Mouse (Mus musculus): Measurements from ENCODE around the gene Gm20388.
A peak's percentile ranks its signal among the peaks of the same experiment; 100 is the strongest.

Gene Gm20388

GRCm38 (mm10) chr8:122460524-122461472, 2550.2 kb downstream of the Gm20388 start, which contains the start of gene Snai3:
Gene Snai3 (minus strand): TSS chr8:122460733.
- DNase-seq = peak; percentile 69 to 72

GRCm38 (mm10) chr8:122461473-122462148, 2551.0 kb downstream of the Gm20388 start:
- no peak for DNase-seq

GRCm38 (mm10) chr8:122462510-122462909, 2551.9 kb downstream of the Gm20388 start:
- no peak for DNase-seq

GRCm38 (mm10) chr8:122463651-122464640, 2553.3 kb downstream of the Gm20388 start:
- DNase-seq = no peak

GRCm38 (mm10) chr8:122464985-122465384, 2554.3 kb downstream of the Gm20388 start:
- no peak for DNase-seq

- no peak for DNase-seq
These were observed 2557.2 kb downstream of the Gm20388 start for GRCm38 (mm10) chr8:122467816-122468215.

GRCm38 (mm10) chr8:122469407-122469806, 2558.8 kb downstream of the Gm20388 start:
- no peak for DNase-seq

GRCm38 (mm10) chr8:122469965-122470364, 2559.3 kb downstream of the Gm20388 start:
- DNase-seq = no peak

- no peak for DNase-seq
These were observed 2560.1 kb downstream of the Gm20388 start for GRCm38 (mm10) chr8:122470691-122471090.

GRCm38 (mm10) chr8:122473911-122474421, 2563.3 kb downstream of the Gm20388 start:
- DNase-seq = no peak

GRCm38 (mm10) chr8:122474951-122475560, 2564.4 kb downstream of the Gm20388 start:
- peak; percentile 53 to 71 for DNase-seq

GRCm38 (mm10) chr8:122475580-122476320, 2565.1 kb downstream of the Gm20388 start, which contains the start of the genes Rnf166 and Ctu2:
Gene Rnf166 (minus strand): TSS chr8:122476064.
Gene Ctu2 (plus strand): TSS chr8:122476143.
- peak; percentile 96 to 98 for DNase-seq

GRCm38 (mm10) chr8:122482448-122482847, 2571.8 kb downstream of the Gm20388 start:
- DNase-seq = no peak

GRCm38 (mm10) chr8:122483877-122484276, 2573.2 kb downstream of the Gm20388 start:
- no peak for DNase-seq

- no peak for DNase-seq
These were observed 2574.2 kb downstream of the Gm20388 start for GRCm38 (mm10) chr8:122484831-122485230.

GRCm38 (mm10) chr8:122488387-122488786, 2577.7 kb downstream of the Gm20388 start:
- DNase-seq = peak; percentile 71 to 75

GRCm38 (mm10) chr8:122497016-122497734, 2586.5 kb downstream of the Gm20388 start:
- no peak for DNase-seq

GRCm38 (mm10) chr8:122497912-122498311, 2587.3 kb downstream of the Gm20388 start:
- peak in 1 of 2 experiments; percentile 47 for DNase-seq

GRCm38 (mm10) chr8:122500856-122501255, 2590.2 kb downstream of the Gm20388 start:
- peak; percentile 88 to 89 for DNase-seq

- no peak for DNase-seq
These were observed 2600.9 kb downstream of the Gm20388 start for GRCm38 (mm10) chr8:122511552-122511951.
